Mouse (Mus musculus): ENCODE measurements around the gene Ttc39a.

- TF ChIP-seq POLR2A (IDR thresholded peaks at IDR 0.05; ENCODE audit: insufficient read length, low read depth) (no peak), CEBPB (IDR thresholded peaks at IDR 0.05; ENCODE audit: insufficient read depth, poor library complexity, severe bottlenecking) (no peak), MAX (IDR thresholded peaks at IDR 0.05; ENCODE audit: low read depth) (no peak)
These were observed 16.0 kb downstream of the Ttc39a start for GRCm38 (mm10) chr4:109422436-109422835.
